Mouse (Mus musculus): ENCODE data around the gene Il24.

The Il24 gene

DNA sequence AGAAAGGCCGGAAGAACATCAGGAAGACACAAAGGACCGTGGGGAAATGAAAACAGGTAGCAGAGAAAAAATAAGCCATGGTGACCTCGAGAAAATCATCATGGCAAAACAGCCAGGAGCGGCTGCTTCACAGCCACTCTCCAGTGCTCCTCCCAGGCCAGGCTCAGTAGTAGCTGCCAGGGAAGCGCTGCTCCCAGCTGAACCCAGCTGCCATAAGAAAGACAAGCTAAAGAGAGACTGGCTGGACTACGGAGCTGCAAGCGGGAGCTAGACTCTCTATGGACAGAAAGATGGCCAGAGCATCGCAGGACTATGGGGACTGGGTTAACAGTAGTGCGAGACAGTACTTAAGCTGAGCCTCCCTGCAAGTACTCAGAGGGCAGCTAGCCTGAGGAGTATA, 32.4 kb downstream of the Il24 start:
- no peak for DNase-seq (ENCODE audit: low spot score in 2 of 2)

DNA sequence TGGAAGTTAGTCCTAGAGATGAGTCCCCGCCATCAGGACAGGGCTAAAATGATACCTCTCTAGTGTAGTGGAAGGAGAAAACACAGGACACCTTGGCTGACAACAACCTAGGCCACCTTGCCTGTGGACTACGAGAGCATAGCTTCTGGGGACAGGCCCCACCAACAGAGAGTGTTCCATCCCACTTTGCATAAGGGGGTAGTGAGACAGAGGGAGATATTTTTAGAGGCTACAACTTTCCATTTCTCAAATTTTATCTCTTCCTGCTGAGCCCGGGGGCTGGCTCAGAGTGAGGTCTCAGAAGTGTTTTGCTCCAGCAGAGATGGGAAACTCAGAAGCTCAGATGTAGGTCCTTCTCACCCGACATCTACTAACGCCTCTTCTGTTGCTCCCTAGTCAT, 36.8 kb downstream of the Il24 start:
- DNase-seq (ENCODE audit: low spot score in 2 of 2), result peak in 1 of 2 experiments; percentile 8

DNA sequence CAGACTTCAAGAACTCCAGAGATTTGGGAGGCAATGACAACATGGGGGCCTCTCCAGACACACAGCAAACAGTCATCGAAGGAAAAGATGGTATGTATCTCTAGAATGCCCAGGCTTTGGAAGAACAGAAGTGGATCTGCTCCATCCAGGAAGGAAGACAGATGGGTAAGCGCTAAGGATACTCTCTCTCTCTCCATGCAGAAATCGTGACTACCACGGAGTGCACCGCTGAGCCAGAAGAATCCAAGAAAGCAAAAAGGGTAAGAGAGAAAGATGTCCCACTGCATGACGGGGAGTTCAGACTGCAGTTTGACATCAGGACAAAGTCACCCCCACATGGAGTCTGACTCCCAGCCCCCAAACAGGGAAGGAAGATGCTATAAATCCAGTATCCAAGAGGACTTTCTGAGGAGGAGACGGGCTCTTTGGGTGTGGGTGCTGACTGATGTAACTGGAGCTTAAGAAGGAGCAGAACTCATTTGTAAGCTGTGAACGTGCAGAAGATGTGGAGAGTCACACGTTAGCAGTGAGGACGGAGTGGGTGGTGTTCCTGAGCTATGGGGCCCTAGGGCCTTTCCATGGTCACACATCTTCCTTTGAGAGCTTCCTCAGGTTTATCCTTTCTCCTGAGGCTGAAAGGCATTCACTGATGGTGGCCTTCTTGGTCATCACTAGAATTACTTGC, 37.6 kb downstream of the Il24 start:
- peak; percentile 21 to 47 for DNase-seq (ENCODE audit: low spot score in 2 of 2)

DNA sequence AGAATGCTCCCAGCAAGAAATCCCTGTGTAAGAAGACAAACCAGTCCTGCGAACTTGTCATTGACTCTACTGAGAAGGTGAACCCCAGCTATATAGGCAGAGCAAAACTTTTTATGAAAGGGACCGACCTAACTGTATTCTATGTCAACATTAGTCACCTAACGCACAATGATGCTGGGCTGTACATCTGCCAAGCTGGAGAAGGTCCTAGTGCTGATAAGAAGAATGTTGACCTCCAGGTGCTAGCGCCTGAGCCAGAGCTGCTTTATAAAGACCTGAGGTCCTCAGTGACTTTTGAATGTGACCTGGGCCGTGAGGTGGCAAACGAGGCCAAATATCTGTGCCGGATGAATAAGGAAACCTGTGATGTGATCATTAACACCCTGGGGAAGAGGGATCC, 42.7 kb downstream of the Il24 start:
- DNase-seq (ENCODE audit: low spot score in 2 of 2), result no peak

DNA sequence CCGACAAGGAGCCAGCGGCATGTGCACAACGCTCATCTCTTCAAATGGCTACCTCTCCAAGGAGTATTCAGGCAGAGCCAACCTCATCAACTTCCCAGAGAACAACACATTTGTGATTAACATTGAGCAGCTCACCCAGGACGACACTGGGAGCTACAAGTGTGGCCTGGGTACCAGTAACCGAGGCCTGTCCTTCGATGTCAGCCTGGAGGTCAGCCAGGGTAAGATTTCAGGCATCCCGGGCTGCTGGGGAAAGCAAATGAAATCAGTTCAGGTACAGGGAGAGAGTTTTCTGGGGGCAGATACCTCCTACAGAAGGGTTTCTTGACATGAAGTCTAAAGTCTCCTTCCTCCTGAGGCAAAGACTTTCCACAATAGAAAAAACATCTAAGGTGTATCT, 45.6 kb downstream of the Il24 start:
- no peak for DNase-seq (ENCODE audit: low spot score in 2 of 2)

DNA sequence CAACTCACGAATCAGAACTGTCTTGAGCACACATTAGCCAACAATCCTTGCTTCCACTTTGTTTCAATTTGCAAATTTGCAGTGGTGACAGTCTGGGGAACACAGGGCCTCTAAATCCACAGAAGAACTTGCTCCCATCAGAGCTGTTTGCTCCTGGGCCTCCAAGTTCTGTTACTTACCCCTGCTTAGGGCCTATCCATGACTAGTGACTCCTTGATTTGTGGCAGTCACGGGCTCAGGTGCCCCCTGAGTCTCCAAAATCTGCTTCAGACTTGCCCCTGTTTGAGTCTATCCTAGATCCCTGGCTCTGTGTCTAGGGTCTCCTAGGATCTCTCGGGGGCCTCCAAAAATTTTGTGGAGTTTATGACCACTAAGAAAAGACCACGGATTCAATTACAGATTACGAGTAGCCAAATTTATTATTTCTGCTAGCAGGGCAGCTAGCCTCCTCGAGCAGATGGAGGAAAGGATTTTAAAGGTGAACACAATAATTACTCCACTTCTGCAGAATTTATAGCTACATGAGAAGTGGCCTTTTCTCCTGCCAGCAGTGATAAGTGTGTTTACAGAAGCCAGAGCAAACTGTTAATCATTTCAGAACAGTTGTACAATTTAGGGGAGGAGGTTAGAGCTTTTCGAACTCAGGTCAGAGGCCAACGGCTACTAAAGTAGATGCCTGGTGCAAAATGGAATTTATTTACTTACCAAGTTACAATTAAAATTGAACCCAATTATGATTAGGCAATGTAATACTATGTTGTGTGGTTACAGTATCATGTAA, 46.5 kb downstream of the Il24 start:
- no peak for DNase-seq (ENCODE audit: low spot score in 2 of 2)

DNA sequence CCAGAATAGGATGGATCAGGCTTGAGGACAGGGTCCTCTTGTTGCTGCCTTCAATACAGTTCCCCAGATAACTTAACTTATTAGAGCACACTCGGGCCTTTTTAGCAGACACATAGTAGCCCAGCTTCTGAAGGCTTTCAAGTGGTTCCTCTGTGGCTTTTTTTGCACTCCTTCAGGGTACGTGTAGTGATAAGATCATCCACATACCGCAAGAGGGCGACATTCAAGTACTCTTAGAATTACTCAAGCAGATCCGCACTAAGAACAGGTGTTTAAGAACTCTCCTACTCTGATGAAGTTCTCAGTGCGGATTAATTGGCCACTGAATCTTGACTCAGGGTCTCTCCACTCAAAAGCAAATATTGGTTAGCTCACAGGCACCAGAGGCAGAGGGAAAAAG, 49.0 kb downstream of the Il24 start:
- peak in 1 of 2 experiments; percentile 11 for DNase-seq (ENCODE audit: low spot score in 2 of 2)

DNA sequence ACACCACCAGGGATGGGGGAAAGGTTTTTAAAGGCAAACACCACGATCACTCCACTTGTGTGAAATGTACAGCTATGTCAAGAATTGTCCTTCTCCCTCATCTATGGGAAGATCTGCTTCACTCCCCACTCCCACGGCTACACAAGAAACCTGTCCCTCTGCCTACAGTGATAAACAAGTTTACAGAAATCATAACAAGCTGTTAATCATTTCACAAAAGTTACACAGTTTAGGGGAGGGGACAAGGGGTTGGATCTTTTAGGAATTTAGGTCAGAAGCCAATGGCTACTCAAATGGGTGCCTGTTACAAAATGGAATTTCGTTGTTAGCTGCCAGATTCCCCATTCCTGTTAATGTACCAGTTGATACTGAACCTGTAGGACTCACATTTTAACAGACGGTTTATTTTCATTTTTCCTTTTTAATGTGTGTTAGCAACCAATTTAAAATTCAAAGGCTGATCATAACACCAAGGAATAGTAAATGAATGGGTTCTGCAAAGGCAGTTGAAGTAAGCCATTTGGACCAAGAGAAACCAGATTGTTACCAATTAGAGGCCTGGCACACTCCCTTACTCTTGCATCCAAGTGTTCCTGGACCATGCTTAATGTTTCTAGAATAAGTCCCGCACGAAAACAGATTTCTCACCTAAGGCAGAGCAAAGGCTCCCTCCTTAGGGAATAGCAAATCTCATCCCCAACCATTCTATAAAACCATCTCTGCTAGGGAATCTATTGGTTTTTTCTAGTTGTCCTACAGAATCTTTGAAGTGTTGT, 51.9 kb downstream of the Il24 start:
- DNase-seq (ENCODE audit: low spot score in 2 of 2), result peak in 1 of 2 experiments; percentile 10

DNA sequence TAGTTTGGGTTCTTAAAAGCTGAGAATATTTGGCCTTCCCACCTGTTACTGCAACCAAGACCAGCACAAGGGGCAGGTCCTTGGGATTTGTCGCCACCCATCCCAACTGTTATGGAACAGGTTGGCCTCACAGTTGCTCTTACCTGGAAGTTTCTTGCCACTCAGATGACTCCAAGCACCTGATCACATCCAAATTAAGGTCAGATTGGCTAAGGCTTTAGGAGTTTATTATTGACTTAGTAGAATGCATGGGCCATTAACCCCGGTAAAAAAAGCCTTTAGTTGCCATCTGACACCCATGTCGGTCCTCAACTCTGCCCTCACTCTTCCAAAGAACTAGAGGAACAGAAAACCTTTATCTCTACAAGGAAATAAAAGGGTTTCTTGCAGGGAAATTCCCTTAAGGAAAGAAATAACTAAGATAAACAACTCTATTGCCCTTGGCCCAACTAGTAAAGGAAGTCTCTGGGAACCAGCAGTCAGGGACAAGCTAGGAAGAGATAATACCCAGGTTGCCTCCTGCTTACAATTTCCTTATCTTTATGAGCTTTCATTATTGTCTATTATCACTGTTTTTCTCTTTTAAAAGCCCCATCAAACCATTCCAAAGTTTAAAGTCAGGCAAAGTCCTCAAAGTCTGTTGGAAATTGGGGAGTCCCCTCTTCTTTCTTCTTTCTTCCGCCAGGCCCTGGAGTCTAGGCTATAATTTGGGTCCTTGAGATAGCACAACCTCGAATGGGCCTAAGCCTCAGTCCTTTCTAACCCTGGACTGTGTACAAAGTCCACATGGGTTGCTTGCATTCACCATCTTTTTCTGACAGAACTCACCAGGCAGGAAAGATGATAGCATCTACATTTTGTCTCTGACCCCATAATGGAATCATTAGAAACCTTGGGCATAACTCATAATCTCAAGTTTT, 54.8 kb downstream of the Il24 start:
- no peak for DNase-seq (ENCODE audit: low spot score in 2 of 2)

All from frontal cortex, postnatal 36 days (tissue).